Mouse (Mus musculus) hindbrain, postnatal 0 days (tissue): ENCODE measurements around the gene Olfr788. TPM values are rescaled to one million over a fixed set of nuclear protein-coding genes. Genes with fewer than 3 reads are reported as not detected.

Source experiments
- ATAC-seq: fragments of 200-750 bp; cut with Nextera tagmentation; 2 replicates; pipeline ENCODE4 v1.8.0; 2017; ENCODE audit warnings: mild to moderate bottlenecking, moderate TSS enrichment, moderate library complexity
- DNase-seq: peaks from one replicate; pipeline ENCODE4 v3.0.0-alpha.2; 2015; ENCODE audit warnings: low spot score
- H3K27ac ChIP-seq: fragments of 300-500 bp; sonication (generic); 2 replicates; pipeline ENCODE4 v1.5.1; 2014; ENCODE audit warnings: mild to moderate bottlenecking
- H3K27me3 ChIP-seq: fragments of 300-500 bp; sonication (generic); 2 replicates; pipeline ENCODE4 v1.6.1; 2014; ENCODE audit warnings: low read length, mixed read lengths; ENCODE audit not compliant: insufficient read depth
- H3K36me3 ChIP-seq: fragments of 300-500 bp; sonication (generic); 2 replicates; pipeline ENCODE4 v1.6.1; 2014; ENCODE audit warnings: low read length, mixed read lengths; ENCODE audit not compliant: insufficient read depth
- H3K4me1 ChIP-seq: fragments of 300-500 bp; sonication (generic); 2 replicates; pipeline ENCODE4 v1.6.1; 2014; ENCODE audit warnings: antibody characterized with exemption, low read length, mixed read lengths; ENCODE audit not compliant: insufficient read depth
- H3K4me2 ChIP-seq: fragments of 300-500 bp; sonication (generic); 2 replicates; pipeline ENCODE4 v1.6.1; 2014; ENCODE audit warnings: low read depth, mild to moderate bottlenecking, low read length, moderate library complexity, mixed read lengths
- H3K4me3 ChIP-seq: fragments of 300-500 bp; sonication (generic); 2 replicates; pipeline ENCODE4 v1.5.1; 2014; ENCODE audit warnings: low read length
- H3K9ac ChIP-seq: fragments of 300-500 bp; sonication (generic); replicated peaks from 2 replicates; pipeline ENCODE4 v1.6.1; 2014; ENCODE audit warnings: mild to moderate bottlenecking, low read length, moderate library complexity, mixed read lengths
- H3K9me3 ChIP-seq: fragments of 300-500 bp; sonication (generic); 2 replicates; pipeline ENCODE4 v1.6.1; 2016; ENCODE audit warnings: low read length, mixed read lengths
- CTCF ChIP-seq: IDR thresholded peaks from 2 replicates; pipeline ENCODE4 v1.5.1; 2016; ENCODE audit warnings: antibody characterized with exemption, control low read depth, low read depth
- WGBS: fragments of 180-500 bp; shearing (Covaris S2); extraction: QIAGEN DNeasy Blood & Tissue Kit; methylation state at CpG from one replicate; pipeline ENCODE4 v1.1.7; 2014; 5-methylcytosine and 5-hydroxymethylcytosine counted together
- polyA plus RNA-seq: library from polyadenylated mRNA; unstranded; fragments of >200 nt; fragmentation: Nextera tagmentation; extraction: Ambion mirVana; gene quantifications from 2 replicates; pipeline ENCODE4 v1.2.1, GENCODE M21; 2015
- total RNA-seq: library from RNA; depleted of rRNA; stranded (reverse); fragments of >200 nt; gene quantifications from 2 replicates; pipeline ENCODE4 v1.2.3, GENCODE M21; 2014; rRNA removed

The Olfr788 gene
- total and polyA plus RNA-seq, 2 experiments from 2014 or later: not detected

GRCm38 (mm10) chr10:129498192-129498591, 27.4 kb downstream of the Olfr788 start, which contains the start of gene Olfr790:
Gene Olfr790, plus strand, starts transcription at chr10:129498492.
- Histone ChIP-seq H3K9me3 (no peaks in the 10 kb centered on the region), H3K27ac (no peak within 1 kb of the TSS), H3K27me3 (no peaks in the 10 kb centered on the region), H3K4me1 (no peaks in the 10 kb centered on the region), H3K9ac (no peak within 1 kb of the TSS), H3K4me3 (no peak within 1 kb of the TSS), H3K4me2 (no peak within 1 kb of the TSS), H3K36me3 (no peaks in the 10 kb centered on the region)
- no peak for DNase-seq
- TF ChIP-seq CTCF: no peak
- no peak for ATAC-seq

DNA sequence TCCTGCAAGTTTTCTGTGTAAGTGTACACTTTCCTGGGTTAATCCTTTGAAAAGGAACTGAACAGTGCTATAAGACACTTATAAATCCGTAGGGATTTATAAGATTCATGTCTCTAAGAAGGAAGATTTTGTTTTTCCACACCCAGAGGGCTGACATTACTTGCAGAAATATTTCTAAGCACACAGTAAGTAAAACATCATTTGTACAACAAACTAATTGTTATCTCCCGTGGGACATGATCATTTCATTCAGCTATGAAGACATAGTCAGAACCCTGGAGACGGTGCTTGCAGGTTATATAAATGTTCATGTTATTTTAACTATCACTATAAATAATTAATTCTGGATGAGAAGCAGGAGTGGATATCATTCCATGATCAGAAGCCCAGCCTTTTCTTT, 50.7 kb downstream of the Olfr788 start, which contains the start of gene Olfr791:
TSS of gene Olfr791 (plus strand) at position 301 of the 400 bp plus-strand sequence.
- Histone ChIP-seq H3K27me3 (no peaks in the 10 kb centered on the region), H3K4me3 (no peak within 1 kb of the TSS), H3K36me3 (no peaks in the 10 kb centered on the region), H3K9ac (no peak within 1 kb of the TSS), H3K27ac (no peak within 1 kb of the TSS), H3K9me3 (no peaks in the 10 kb centered on the region), H3K4me2 (no peak within 1 kb of the TSS), H3K4me1 (no peaks in the 10 kb centered on the region)
- WGBS: 72% methylated on average over 3 of the region's 3 CpGs
- no peak for DNase-seq
- no peak for TF ChIP-seq CTCF
- ATAC-seq: no peak

Other genes with a start within 250 kb of the Olfr788 start
- gene Olfr774, start 234.8 kb upstream of the Olfr788 start, total RNA-seq: not detected in 2 replicates
- gene Olfr774, start 234.8 kb upstream of the Olfr788 start, polyA plus RNA-seq: not detected in 2 replicates
- gene Olfr775, start 222.6 kb upstream of the Olfr788 start, total RNA-seq: not detected in 2 replicates
- not detected in 2 replicates for gene Olfr775, start 222.6 kb upstream of the Olfr788 start, polyA plus RNA-seq
- not detected in 2 replicates for gene Olfr776, start 211.9 kb upstream of the Olfr788 start, total RNA-seq
- gene Olfr776, start 211.9 kb upstream of the Olfr788 start, polyA plus RNA-seq: not detected in 2 replicates
- gene Olfr777, start 199.5 kb upstream of the Olfr788 start, total RNA-seq: not detected in 2 replicates
- gene Olfr777, start 199.5 kb upstream of the Olfr788 start, polyA plus RNA-seq: not detected in 2 replicates
- gene Olfr780, start 152.9 kb upstream of the Olfr788 start, total RNA-seq: not detected in 2 replicates
- gene Olfr780, start 152.9 kb upstream of the Olfr788 start, polyA plus RNA-seq: not detected in 2 replicates
- not detected in 2 replicates for gene Olfr781, start 142.1 kb upstream of the Olfr788 start, total RNA-seq
- gene Olfr781, start 142.1 kb upstream of the Olfr788 start, polyA plus RNA-seq: not detected in 2 replicates
- not detected in 2 replicates for gene Olfr782, start 122.1 kb upstream of the Olfr788 start, total RNA-seq
- not detected in 2 replicates for gene Olfr782, start 122.1 kb upstream of the Olfr788 start, polyA plus RNA-seq
- 0.61 and 0.68 TPM in 2 replicates for gene Olfr784, start 86.9 kb upstream of the Olfr788 start, total RNA-seq
- gene Olfr784, start 86.9 kb upstream of the Olfr788 start, polyA plus RNA-seq: 0.05 and 0.08 TPM in 2 replicates
- not detected in 2 replicates for gene Olfr785, start 65.6 kb upstream of the Olfr788 start, total RNA-seq
- not detected in 2 replicates for gene Olfr785, start 65.6 kb upstream of the Olfr788 start, polyA plus RNA-seq
- gene Olfr786, start 43.7 kb upstream of the Olfr788 start, total RNA-seq: not detected in 2 replicates
- gene Olfr786, start 43.7 kb upstream of the Olfr788 start, polyA plus RNA-seq: not detected in 2 replicates
- gene Olfr787, start 9.1 kb upstream of the Olfr788 start, total RNA-seq: not detected in 2 replicates
- not detected in 2 replicates for gene Olfr787, start 9.1 kb upstream of the Olfr788 start, polyA plus RNA-seq
- not detected in 2 replicates for gene Olfr789, start 13.8 kb downstream of the Olfr788 start, total RNA-seq
- gene Olfr789, start 13.8 kb downstream of the Olfr788 start, polyA plus RNA-seq: not detected in 2 replicates
- gene Olfr790, start 27.5 kb downstream of the Olfr788 start, total RNA-seq: not detected in 2 replicates
- gene Olfr790, start 27.5 kb downstream of the Olfr788 start, polyA plus RNA-seq: not detected in 2 replicates
- gene Olfr791, start 50.8 kb downstream of the Olfr788 start, total RNA-seq: not detected in 2 replicates
- not detected in 2 replicates for gene Olfr791, start 50.8 kb downstream of the Olfr788 start, polyA plus RNA-seq
- not detected in 2 replicates for gene Olfr792, start 68.2 kb downstream of the Olfr788 start, total RNA-seq
- not detected in 2 replicates for gene Olfr792, start 68.2 kb downstream of the Olfr788 start, polyA plus RNA-seq
- gene Olfr794, start 96.7 kb downstream of the Olfr788 start, total RNA-seq: not detected in 2 replicates
- not detected in 2 replicates for gene Olfr794, start 96.7 kb downstream of the Olfr788 start, polyA plus RNA-seq
- not detected in 2 replicates for gene Olfr796, start 141.6 kb downstream of the Olfr788 start, total RNA-seq
- gene Olfr796, start 141.6 kb downstream of the Olfr788 start, polyA plus RNA-seq: not detected in 2 replicates
- not detected in 2 replicates for gene Olfr798, start 156.9 kb downstream of the Olfr788 start, total RNA-seq
- gene Olfr798, start 156.9 kb downstream of the Olfr788 start, polyA plus RNA-seq: not detected in 2 replicates
- gene Olfr799, start 166.5 kb downstream of the Olfr788 start, total RNA-seq: not detected in 2 replicates
- not detected in 2 replicates for gene Olfr799, start 166.5 kb downstream of the Olfr788 start, polyA plus RNA-seq
- gene Olfr800, start 186.7 kb downstream of the Olfr788 start, total RNA-seq: not detected in 2 replicates
- gene Olfr800, start 186.7 kb downstream of the Olfr788 start, polyA plus RNA-seq: not detected in 2 replicates
- not detected in 2 replicates for gene Olfr801, start 202.9 kb downstream of the Olfr788 start, total RNA-seq
- not detected in 2 replicates for gene Olfr801, start 202.9 kb downstream of the Olfr788 start, polyA plus RNA-seq
- gene Olfr802, start 217.2 kb downstream of the Olfr788 start, total RNA-seq: not detected in 2 replicates
- gene Olfr802, start 217.2 kb downstream of the Olfr788 start, polyA plus RNA-seq: 0.06 and 0.10 TPM in 2 replicates
- gene Olfr803, start 223.3 kb downstream of the Olfr788 start, total RNA-seq: not detected in 2 replicates
- gene Olfr803, start 223.3 kb downstream of the Olfr788 start, polyA plus RNA-seq: not detected in 2 replicates
- gene Olfr804, start 232.2 kb downstream of the Olfr788 start, total RNA-seq: 0.26 TPM in 1 of 2 replicates, not detected in the other
- not detected in 2 replicates for gene Olfr804, start 232.2 kb downstream of the Olfr788 start, polyA plus RNA-seq